Mouse (Mus musculus): ENCODE measurements around the gene Tacc2. TPM values are rescaled to one million over a fixed set of nuclear protein-coding genes. Genes with fewer than 3 reads are reported as not detected.
"Not testable (repeated sequence)": the region's sequence is repeated elsewhere in the genome, so short reads cannot be mapped to it uniquely, and the experiment has no call there.

The Tacc2 gene
- polyA plus RNA-seq (2012): 0.03 and 0.08 TPM in 2 replicates

DNA sequence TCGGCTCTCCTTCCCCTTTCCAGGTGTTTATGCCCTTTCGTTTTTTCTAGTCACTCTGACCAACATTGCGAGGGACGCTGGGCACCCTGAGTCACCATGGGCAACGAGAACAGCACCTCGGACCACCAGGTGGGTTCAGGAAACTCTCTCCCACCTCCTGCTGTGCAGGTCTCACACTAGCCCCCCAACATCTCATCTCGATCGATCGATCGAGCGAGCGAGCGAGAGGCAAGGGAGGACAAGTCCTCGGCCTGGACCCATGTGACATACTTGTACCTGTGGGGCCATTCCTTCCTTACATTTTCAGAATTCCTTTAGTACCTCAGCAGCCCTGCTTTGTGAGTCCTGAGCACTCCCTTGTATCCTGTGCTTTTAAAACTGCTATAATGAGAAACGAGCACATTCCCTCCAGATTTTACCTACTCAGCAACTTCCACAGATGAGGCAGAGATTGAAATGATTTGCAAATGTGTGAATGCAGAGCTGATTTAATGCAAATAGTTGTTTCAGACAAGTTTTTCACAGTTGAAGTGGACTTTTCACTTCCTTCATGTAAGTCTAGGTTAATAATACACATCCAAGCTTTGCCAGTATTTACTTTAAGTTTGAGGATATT is at the start of gene Tacc2:
Tacc2 (plus strand) TSS at position 51 of the 616 bp plus-strand sequence.
- H3K4me3 ChIP-seq (replicated peaks): no peak within 1 kb of the TSS
- peaks cover 4% of the 10 kb centered on the region for H3K9me3 ChIP-seq (ENCODE audit: control insufficient read depth, low read length)
- no peaks in the 10 kb centered on the region for H3K36me3 ChIP-seq (ENCODE audit: control insufficient read depth)
- H3K27me3 ChIP-seq (ENCODE audit: control insufficient read depth): no peaks in the 10 kb centered on the region
- no peaks in the 10 kb centered on the region for H3K4me1 ChIP-seq (ENCODE audit: control insufficient read depth)
- TF ChIP-seq TAL1 (IDR thresholded peaks at IDR 0.05; ENCODE audit: low read length) (no peak), GATA1 (IDR thresholded peaks at IDR 0.05; ENCODE audit: low read length) (no peak)

DNA sequence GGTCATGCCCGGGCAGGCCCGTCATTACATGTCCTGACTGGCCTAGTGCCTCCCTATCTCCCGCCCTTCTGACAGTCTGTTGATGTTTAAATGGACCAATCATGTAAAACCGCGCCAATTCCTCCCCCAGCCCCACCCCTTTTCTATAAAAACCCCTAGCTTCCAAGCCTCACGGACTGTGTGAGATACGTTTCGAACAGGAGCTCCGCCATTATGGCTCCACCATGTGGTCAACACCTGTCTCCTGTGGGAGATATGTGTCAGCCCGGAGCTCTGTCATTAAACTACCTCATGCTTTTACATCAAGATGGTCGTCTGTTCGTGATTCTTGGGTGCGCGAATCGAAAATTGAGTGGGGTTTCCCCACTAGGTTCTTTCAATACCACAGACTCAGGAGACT is 46.1 kb upstream of the Tacc2 start:
- not testable (repeated sequence) for H3K4me3 ChIP-seq (replicated peaks); H3K9me3 ChIP-seq (ENCODE audit: control insufficient read depth, low read length); H3K4me1 ChIP-seq (ENCODE audit: control insufficient read depth); H3K27me3 ChIP-seq (ENCODE audit: control insufficient read depth)
- peaks cover 83% of the 10 kb centered on the region for H3K36me3 ChIP-seq (ENCODE audit: control insufficient read depth)

DNA sequence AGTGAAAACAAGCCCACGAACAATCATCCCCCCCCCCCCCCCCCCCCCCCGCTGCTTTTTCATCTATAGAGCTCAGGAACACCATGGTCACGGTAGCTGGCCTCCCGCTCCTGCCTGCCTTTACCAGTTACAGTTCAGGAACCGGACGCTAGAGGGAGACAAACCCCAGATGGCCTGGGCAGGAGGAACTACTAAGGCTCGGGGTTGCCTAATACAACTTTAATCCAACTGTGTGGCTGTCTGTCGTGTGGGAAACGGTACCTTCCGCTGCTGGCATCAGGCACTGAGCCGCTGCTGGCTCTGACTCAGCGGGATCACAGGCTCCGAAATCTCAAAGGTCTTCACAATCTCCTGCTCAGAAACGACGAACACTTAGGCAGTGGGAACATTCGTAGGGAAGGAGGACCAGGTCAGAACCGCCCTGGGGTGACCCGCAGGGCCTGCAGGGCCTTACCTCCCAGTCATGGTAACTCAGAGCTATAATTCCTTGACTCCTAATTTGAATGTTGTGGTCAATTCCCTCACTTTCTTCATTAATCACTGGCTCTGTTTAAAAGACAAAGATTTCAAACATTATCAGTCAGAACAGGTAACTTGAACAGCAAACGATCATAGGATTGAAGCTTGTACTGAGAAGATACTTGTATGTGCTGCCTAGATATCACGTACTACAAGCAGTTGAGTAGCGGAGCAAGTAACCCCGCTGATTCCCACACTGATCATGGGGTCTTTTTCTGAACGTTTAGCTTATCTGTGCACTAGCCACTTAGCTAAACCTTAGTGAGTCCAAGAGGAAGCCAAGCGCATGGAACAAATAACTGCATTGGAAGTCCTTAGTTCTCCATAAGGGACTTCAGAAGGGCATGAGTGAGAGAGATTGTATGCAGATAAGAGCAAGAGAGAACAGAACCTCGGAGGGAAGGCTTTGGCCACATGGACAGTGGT is 43.6 kb upstream of the Tacc2 start:
- Histone ChIP-seq H3K36me3 (ENCODE audit: control insufficient read depth) (peaks cover 99% of the 10 kb centered on the region), H3K4me3 (replicated peaks) (no peak overlapping the region), H3K9me3 (ENCODE audit: control insufficient read depth, low read length) (no peaks in the 10 kb centered on the region), H3K4me1 (ENCODE audit: control insufficient read depth) (peaks cover 3% of the 10 kb centered on the region), H3K27me3 (ENCODE audit: control insufficient read depth) (no peaks in the 10 kb centered on the region)
- TF ChIP-seq TAL1 (IDR thresholded peaks at IDR 0.05; ENCODE audit: low read length): no peak
- no peak for TF ChIP-seq GATA1 (IDR thresholded peaks at IDR 0.05; ENCODE audit: low read length)

DNA sequence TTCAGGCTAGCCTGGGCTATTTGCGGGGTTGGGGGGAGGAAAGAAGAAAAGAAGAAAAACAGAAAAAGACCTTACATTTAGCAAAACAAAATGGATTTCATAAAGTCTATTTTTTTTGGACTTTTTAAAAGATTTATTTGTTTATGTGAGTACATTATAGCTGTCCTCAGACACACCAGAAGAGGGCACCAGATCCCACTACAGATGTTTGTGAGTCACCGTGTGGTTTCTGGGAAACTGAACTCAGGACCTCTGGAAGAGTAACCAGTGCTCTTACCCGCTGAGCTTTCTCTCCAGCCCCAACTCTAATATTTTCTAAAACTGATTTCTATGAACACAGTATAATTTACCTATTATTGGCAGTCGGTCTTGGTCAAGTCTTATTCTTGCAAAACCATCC is 42.1 kb upstream of the Tacc2 start:
- no peaks in the 10 kb centered on the region for H3K9me3 ChIP-seq (ENCODE audit: control insufficient read depth, low read length)
- peaks cover 99% of the 10 kb centered on the region for H3K36me3 ChIP-seq (ENCODE audit: control insufficient read depth)
- no peaks in the 10 kb centered on the region for H3K27me3 ChIP-seq (ENCODE audit: control insufficient read depth)
- H3K4me3 ChIP-seq (replicated peaks): no peak overlapping the region
- peaks cover 3% of the 10 kb centered on the region for H3K4me1 ChIP-seq (ENCODE audit: control insufficient read depth)
- no peak for TF ChIP-seq TAL1 (IDR thresholded peaks at IDR 0.05; ENCODE audit: low read length)
- TF ChIP-seq GATA1 (IDR thresholded peaks at IDR 0.05; ENCODE audit: low read length): no peak

DNA sequence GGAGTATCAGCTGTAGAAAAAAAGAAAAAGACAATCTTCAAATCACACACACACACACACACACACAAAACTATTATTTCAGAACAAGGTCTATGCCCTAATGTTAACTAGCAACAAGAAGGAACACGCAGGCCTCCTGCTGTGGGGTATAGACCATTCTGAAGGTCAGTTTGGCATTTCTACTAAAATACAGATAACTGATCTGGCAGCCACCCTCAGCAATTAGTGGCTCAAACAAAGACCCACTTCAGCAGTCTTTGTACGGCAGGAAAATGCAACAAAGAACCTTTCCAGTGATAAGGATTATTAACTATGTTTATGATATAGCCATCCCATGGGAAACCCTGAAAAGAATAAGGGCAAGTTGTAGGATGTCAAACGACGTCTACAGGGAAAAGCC is 40.2 kb upstream of the Tacc2 start:
- Histone ChIP-seq H3K4me1 (ENCODE audit: control insufficient read depth) (peaks cover 3% of the 10 kb centered on the region), H3K4me3 (replicated peaks) (no peak overlapping the region), H3K27me3 (ENCODE audit: control insufficient read depth) (no peaks in the 10 kb centered on the region), H3K9me3 (ENCODE audit: control insufficient read depth, low read length) (no peaks in the 10 kb centered on the region), H3K36me3 (ENCODE audit: control insufficient read depth) (peaks cover 98% of the 10 kb centered on the region)
- TF ChIP-seq TAL1 (IDR thresholded peaks at IDR 0.05; ENCODE audit: low read length) (no peak), GATA1 (IDR thresholded peaks at IDR 0.05; ENCODE audit: low read length) (no peak)

DNA sequence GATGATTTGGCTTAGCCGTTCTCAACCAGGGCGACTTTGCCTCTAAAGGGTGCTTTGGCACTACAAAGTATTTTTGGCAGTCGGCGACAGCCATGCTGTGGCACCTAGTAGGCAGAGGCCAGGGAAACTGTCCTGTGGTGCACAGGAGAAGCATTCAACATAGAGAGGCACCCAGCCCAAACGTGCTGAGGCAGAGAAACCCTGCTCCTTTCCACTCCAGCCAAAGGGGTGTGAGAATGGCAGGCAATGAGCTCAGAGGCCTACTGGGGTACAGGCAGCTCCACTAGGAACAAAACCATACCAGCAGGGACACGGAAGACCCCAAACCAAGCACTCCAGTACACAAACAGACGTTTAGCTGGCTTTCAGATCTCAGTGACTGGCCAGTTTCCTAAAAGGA is 37.1 kb upstream of the Tacc2 start:
- Histone ChIP-seq H3K27me3 (ENCODE audit: control insufficient read depth) (no peaks in the 10 kb centered on the region), H3K4me1 (ENCODE audit: control insufficient read depth) (peaks cover 11% of the 10 kb centered on the region), H3K36me3 (ENCODE audit: control insufficient read depth) (peaks cover 99% of the 10 kb centered on the region), H3K9me3 (ENCODE audit: control insufficient read depth, low read length) (no peaks in the 10 kb centered on the region), H3K4me3 (replicated peaks) (no peak overlapping the region)
- no peak for TF ChIP-seq TAL1 (IDR thresholded peaks at IDR 0.05; ENCODE audit: low read length)
- no peak for TF ChIP-seq GATA1 (IDR thresholded peaks at IDR 0.05; ENCODE audit: low read length)

DNA sequence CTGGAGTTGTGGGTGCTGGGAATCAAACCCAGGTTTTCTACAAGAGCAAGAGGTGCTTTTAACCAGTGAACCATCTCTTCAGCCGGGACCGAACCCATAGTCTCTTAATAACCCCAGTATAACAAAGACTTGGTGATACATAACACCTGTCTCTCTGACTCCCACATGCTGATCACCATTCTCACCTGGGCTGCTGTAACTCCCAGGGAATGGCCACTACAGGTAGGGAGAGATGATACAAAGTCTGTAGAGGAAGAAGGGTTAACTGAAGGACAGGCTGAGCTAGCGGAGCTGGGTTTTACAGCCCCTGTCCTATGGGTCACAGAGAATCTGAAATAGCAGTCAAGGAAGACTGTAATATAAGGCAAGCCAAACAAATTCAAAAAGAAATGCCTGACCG is 34.1 kb upstream of the Tacc2 start:
- no peak for TF ChIP-seq GATA1 (IDR thresholded peaks at IDR 0.05; ENCODE audit: low read length)
- TF ChIP-seq TAL1 (IDR thresholded peaks at IDR 0.05; ENCODE audit: low read length): no peak
- H3K36me3 ChIP-seq (ENCODE audit: control insufficient read depth): peaks cover 74% of the 10 kb centered on the region
- no peaks in the 10 kb centered on the region for H3K9me3 ChIP-seq (ENCODE audit: control insufficient read depth, low read length)
- peaks cover 32% of the 10 kb centered on the region for H3K4me1 ChIP-seq (ENCODE audit: control insufficient read depth)
- no peaks in the 10 kb centered on the region for H3K27me3 ChIP-seq (ENCODE audit: control insufficient read depth)
- no peak overlapping the region for H3K4me3 ChIP-seq (replicated peaks)

DNA sequence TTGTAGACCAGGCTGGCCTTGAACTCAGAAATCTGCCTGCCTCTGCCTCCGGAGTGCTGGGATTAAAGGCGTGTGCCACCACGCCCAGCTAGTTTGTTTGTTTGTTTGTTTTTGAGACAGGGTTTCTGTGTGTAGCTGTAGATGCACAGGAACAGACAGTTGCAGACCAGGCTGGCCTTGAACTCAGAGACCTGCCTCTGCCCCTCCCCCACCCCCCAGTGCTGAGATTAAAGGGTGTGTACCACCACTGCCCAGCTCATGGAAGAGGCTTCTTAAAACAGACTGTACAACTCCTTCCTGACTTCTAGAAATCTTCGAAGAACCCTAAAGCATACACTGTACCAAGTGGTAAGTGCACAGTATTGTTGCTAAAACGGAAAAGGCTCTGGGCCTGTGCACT is 31.8 kb upstream of the Tacc2 start:
- H3K27me3 ChIP-seq (ENCODE audit: control insufficient read depth): peaks cover 6% of the 10 kb centered on the region; the same call in 1 of the 2 replicates
- H3K4me3 ChIP-seq (replicated peaks): peak overlapping the region; percentile 98
- H3K9me3 ChIP-seq (ENCODE audit: control insufficient read depth, low read length): no peaks in the 10 kb centered on the region
- H3K4me1 ChIP-seq (ENCODE audit: control insufficient read depth): peaks cover 32% of the 10 kb centered on the region
- peaks cover 52% of the 10 kb centered on the region for H3K36me3 ChIP-seq (ENCODE audit: control insufficient read depth)
- no peak for TF ChIP-seq TAL1 (IDR thresholded peaks at IDR 0.05; ENCODE audit: low read length)
- no peak for TF ChIP-seq GATA1 (IDR thresholded peaks at IDR 0.05; ENCODE audit: low read length)

DNA sequence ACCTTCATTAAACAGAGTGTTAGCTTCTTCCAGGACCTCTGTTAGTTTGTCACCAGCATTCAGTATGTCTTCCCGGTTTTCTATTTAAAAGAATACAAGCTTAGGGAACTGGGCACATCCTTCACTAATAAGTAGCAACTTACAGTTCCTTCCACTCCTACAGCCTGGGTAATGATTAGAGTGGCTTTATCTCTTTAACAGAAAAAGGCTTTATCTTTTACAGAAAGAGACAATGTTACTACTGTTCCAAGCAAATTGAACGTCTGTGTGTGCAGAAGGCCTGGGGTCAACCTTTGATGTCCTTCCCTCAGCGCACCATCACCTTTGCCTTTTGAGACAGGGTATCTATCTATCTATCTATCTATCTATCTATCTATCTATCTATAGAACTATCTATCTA is 31.3 kb upstream of the Tacc2 start:
- Histone ChIP-seq H3K4me3 (replicated peaks) (peak overlapping the region; percentile 98), H3K9me3 (ENCODE audit: control insufficient read depth, low read length) (no peaks in the 10 kb centered on the region), H3K27me3 (ENCODE audit: control insufficient read depth) (peaks cover 6% of the 10 kb centered on the region; the same call in 1 of the 2 replicates), H3K36me3 (ENCODE audit: control insufficient read depth) (peaks cover 48% of the 10 kb centered on the region), H3K4me1 (ENCODE audit: control insufficient read depth) (peaks cover 32% of the 10 kb centered on the region)
- TF ChIP-seq TAL1 (IDR thresholded peaks at IDR 0.05; ENCODE audit: low read length): no peak
- 0 out of 2 replicates have a peak, but pooled peaks have one; percentile 9 for TF ChIP-seq GATA1 (IDR thresholded peaks at IDR 0.05; ENCODE audit: low read length)
